Mouse (Mus musculus) naive thymus-derived CD4-positive, alpha-beta T cell, adult 2 months (primary cell): ENCODE data around the gene Fam25c.

ENCODE experiments used
- DNase-seq: peaks from one replicate; pipeline ENCODE4 v3.0.0-alpha.2; 2011; ENCODE audit warnings: low read depth

The Fam25c gene

DNA sequence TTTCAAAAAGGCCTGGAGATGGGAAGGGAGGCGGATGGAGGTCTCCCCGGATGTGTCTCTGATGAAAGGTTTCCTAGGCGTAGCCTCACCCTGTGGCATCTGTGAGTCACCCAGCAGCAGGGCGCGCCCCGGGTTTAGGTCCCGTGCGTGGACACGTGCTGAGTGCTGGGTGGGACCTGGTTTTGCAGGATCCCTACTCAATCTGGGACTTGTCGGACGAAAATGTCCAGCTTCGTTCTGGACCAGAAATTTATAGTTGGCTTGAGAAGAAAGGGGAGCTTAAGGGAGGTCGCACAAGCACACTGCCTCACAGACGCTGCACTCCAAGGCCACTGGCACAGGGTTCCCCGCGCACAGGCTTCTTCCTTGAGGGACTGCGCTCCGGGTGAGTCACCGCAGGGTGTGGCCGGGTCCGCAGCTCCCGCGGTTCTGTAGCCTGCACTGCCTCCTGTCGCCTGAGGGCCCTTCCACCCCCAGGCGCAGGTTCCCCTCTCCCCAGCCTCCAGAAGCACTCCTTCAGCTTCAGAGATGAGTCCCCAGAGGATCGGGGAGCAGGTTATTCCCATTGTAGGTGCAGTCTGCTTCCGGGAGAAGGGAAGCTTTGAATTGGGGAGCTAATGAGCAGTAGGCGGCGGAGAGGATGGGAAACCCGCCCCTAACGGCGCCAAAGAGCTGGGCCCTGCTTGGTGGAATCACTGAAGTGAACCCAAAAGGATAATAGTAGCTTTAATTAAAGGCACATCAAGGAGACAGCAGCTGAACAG, 8.4 kb upstream of the Fam25c start:
- peak; percentile 44 for DNase-seq

DNA sequence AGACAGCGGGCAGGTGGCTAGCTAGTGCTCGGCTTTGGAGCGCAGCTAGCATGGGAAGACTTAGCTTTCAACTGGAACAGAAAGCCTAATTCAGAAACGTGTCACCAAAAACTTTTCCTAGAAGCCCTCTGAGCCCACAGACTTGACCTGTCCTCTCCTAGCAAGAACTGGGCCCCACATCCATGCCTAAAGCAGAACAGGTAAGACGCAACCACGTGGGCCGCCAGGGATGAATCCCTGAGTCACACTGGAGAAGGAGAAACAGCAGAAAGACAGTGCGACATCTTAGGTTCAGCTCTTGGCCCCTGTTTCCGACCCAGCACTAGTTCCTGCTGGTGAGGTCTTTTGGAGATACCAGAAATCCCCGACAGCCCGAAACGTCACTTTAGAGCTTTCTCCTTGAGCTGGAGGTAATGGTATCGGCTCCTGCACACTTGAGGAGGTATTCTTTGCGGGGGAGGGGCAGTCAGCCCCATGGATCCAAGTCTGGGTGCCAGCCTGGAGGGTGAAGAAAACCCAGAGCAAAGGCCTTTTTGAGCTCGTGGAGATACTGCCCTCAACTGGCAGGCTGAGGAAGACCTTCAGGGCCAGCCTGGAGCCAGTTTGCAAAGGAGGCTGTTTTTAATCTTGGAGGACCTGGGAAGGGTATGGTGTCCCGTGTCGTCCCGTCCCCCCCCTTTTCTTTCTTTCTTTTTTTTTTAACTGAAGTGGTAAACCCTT, 7.7 kb upstream of the Fam25c start:
- DNase-seq = peak; percentile 50

DNA sequence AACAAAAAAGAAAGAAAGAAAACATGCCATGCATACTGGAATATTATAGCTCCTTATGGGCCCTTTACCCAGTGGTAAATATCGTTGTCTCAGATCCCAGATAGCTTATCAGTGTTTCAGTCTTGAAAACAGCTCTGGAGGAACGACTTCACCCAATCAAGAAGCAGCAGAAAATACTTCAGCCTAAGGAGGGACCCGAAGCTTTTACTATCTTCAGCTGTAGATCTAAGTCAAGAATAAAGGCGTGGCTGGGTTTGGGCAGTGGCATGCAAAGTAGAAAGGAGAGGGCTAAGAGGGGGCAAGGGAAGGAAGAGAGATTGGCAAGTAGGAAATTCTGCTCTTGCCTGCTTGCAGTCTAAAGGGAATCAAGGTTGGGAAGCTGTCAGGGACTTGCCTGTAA, 6.9 kb upstream of the Fam25c start:
- DNase-seq = no peak

DNA sequence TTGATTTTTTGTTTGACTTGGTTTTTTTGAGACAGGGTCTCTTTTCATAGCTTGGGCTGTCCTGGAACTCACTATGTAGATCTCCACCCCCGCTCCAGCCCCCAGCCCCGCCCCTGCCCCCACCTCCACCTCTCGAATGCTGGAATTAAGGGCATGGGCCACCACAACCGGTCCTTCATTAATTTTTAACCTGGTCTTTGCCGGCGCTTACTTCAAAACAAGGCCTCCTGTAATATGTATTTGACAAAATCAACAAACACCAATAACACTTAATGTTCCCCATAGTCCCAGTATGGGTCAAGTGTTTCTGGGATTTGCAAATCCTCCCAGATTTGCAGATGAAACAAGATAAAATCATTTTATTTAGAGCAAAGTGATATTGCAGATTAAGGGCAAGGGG, 5.0 kb upstream of the Fam25c start:
- DNase-seq = no peak

DNA sequence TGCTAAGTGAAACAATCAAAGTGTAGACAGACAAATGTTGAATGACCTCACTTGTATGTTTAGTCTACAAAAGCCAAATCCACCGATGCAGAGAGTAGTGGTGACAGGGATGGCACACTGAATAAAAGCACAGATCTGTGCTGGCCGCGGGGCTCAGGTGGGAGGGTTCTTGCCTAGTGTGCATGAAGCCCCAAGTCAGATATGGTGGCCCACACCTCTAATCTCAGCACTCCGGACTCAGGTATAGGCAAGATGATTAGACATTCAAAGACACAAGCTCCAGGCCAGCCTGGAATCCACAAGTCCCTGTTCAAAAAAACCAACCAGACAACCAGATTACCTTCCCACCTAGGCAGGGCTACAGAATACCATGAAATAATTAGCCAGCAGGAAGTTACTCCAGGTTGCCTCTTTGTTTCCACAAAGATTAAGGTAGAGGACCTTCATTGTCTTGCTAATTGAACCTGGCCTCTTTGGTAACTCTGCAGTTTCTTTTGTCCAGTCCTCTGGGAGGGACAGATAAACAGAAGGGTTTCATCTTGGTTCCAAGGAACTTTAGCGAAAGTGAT, 4.5 kb upstream of the Fam25c start:
- DNase-seq = no peak

DNA sequence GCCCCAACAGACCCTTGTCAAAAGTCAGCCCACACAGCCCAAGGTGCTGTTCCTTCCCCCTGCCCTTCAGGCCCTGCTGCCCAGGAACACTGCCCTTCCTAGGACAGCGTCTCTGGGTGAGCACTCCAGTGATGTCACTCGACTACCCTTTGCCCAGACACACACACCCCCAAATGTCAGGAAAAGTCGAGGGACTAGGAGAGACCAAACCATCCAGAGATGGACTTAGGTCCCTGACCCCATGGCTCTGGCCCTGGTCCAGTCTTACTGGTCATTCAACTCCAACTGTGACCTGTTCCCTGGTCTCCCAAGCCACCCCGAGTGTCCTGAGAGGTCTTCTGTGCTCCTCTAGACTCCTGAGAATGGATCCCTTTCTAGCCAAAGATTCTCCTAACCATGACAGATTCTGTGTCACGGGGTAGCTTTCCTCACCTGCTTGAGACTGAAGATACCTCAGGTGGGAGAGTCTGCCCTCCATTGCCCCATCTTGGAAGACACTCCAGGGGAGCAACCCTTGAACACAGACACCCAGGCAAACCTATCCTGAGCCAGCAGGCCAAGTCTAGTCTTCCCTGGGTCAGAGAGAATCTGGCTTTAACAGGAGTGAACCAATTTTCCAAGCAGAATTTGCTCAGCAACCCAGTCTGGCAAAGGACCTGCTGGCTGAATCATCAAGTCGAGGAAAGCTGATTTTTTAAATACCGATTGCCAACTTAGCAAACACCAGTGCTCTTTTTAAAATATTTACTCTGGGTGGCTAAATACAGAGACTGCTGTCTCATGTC, 2.6 kb upstream of the Fam25c start:
- no peak for DNase-seq

DNA sequence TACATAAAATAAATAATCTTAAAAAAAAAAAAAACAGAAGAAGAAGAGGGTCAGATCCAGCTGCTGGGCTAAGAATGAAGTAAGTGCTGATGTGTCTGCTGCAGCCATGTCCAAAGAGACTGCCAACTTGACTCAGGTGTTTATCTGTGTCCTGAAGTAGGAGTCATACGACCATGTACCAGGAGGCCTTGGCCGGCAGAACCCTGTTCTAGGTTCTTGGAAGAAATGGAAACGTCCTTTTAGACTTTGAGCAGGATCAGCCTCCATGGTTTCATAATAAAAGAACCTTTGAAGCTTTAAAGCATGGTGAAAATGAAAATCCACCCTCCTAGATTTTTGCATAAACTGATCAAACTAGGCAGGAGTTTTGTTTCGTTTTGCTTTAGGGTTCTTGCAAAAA, 777 bp downstream of the Fam25c start:
- no peak for DNase-seq

DNA sequence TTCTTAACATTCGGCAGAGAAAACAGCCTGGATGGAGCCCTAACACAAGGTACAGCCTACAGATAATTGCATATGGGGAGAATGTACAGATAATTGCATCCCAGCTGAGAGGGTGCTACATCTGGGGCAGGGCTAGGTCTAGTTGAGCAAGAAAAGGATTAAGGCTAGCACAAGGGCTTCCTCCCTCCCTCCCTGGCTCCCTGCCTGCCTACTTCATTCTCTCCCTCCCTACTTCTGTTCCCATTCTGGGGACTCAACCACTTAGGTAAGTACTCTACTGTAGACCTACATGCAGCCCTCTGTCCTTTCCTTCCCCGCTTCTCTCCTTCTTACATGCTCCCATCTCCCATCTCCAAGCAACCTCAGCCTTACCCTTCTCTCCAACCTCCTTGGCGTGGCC, 1.9 kb downstream of the Fam25c start:
- no peak for DNase-seq

DNA sequence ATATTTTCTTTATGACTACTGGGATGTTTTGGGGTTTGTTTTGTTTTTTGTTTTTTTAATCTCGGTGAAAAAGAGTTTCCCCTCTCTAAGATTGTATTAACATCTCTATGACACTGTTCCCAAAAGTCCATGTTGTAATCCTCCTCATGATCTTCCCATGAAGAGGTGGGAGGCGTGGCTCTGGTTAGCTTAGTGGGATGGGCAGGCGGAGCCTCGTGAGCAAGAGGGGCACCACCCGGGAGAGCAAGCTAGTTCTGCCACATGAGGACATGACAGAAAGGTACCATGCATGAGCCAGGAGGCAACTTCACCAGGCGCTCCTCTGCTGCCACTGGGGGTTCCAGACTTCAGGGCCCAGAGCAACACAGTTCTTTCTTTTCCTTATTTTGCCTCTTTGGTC, 2.7 kb downstream of the Fam25c start:
- no peak for DNase-seq

DNA sequence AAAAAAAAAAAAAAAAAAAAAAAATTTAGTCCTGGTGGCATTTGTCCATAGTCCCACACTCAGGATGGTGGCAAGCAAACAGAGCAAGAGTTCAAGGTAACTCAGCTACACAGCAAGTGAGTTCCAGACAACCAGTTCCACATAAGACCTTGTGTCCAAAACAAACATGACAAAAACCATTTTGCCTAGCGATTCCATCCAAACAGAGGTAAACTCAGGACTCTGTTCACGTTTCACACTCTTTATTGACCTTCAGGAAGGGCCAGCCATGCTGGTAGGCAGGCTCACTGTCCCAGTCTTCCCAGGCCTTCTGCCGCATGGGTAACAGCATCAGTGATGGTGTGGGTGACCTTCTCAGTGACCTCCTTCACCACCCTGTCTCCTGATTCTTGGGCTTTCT, 3.6 kb downstream of the Fam25c start:
- DNase-seq = no peak

DNA sequence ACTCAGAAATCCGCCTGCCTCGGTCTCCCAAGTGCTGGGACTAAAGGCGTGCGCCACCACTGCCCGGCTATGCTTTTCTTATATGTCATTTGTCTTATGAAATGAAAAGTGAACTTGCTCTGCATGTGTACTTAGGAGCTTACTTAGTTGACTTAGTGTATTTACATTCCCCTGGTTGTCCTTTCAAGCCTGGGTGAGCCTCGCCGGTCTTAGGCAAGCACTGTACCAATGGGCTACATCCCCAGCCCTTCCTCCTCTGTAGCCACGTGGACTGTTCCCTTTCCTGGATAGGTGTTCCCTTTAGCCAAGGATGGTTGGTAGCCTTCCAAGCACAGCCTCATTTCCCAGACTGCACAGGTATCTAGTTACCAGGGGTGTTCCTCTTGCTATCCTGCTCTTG, 6.2 kb downstream of the Fam25c start:
- no peak for DNase-seq

DNA sequence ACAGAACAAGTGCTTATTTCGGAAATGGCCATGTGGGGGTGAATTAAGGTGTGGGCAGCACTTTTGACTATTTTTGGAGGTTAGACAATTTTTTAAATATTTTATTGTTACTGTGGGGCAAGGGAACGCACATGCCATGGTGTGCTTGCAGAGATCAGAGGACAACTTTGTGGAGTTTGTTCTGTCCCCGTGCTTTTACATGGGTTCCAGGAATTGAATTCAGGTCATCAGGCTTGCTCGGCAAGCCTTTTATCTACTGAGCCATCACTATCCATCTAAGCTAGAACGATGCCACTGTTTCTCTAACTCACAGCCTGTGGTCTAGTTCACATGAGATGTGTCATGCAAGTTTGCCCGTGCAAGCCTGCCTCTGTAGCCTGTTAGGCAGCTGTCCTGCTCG, 6.9 kb downstream of the Fam25c start:
- DNase-seq = no peak

DNA sequence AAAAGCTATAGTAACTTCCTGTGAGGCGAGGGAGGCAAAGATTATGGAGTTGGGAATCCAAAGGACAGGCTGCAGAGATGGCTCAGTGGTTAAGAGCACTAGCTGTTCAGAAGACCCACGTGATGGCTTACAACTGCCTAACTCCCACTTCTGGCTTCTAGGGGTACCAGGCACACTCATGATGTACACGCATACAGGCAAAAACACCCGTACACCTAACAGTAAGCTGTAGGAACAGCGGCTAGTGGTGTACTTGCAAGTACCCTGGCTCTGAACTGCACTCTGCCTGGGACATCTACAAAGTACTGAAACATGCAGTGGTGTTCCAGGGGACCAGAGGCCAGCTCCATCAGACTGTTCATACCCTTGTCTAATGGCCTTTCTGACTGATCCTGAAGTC, 8.1 kb downstream of the Fam25c start:
- DNase-seq = no peak

DNA sequence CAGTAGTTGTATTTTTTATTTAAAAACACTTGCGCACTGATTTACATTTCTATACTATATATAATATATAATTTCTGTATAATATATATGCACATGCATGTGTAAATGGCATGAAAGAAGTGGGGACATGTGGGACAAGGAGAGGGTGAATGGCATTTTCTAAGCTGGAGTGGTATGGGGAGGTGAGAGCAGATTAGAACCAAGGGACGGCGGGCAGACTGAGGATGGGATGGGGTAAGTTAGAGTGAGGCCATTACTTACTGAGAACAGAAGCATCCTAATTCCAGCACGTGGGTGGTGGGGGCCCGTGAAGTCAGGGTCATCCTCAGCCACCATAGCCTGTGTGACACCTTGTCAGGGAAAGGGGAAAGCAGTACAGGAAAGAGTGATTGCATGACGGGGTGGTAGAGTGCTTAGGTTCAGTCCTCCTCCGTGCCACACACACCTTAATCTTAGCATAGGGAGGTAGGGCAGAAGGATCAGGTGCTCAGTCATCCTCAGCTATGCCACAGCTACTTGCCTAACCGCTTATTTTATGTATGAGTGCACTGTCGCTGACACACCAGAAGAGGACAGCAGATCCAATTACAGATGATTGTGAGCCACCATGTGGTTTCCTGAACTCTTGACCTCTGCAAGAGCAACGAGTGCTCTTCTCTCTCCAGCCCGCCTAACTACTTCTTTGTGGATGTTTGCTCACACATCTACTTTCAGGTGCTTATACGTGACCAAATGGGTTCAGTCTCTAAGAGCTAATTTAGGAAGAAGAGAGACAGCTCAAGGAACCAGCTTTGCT, 9.3 kb downstream of the Fam25c start:
- DNase-seq = no peak

DNA sequence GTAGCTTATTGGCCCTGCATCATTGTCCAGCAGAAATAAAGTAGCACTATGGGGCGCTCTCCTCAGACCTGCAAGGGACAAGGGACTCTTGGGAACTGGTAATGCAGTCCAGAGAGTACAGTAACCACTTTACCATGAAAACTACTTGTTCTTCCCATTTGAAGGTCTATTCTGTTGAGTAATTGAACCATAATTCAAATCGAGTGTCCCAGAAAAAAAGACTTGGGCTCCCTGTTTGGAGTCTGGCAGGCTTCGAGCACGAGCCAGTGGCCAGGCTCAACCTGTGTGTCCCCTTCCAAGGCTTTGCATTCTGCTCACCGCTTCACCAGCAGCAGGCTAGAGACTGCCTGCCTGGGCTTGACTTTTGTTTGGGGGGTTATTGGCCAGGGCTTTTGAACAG, 10.9 kb downstream of the Fam25c start:
- DNase-seq = no peak

DNA sequence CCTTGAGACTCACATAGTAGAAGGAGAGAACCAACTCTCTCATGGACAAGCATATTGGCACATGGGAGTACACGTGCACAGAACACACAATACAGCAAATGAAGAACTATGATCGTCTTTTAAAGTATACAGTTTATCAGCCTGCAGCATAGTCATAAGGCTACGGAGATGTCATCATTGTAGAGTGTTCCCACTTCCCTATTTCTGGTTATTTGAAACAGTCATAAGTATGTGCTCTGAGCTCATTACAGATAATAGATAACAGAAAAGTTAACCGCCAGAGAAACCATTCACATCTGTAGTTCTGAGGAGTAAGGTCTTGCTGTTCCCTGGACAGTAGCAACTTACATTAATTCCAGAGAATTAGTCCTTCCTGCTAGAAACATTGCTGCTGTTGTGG, 12.2 kb downstream of the Fam25c start:
- DNase-seq = no peak

DNA sequence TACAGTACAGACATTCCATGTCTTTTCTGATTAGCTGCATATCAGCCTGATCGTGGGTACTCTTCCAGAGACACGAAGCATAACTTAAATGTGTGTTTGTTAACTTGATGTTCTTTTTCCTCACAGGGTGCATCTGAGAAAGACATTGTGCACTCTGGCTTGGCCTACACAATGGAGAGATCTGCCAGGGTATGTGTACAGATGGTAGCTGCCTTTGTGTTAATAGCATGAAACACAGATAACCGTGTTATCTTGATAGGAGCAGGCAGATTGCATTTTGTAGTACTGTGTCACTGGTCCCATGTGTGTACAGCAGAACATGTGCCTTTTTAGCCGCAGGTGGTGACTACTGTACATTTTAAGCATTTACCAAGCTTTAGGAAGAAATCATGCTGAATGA, 13.2 kb downstream of the Fam25c start:
- DNase-seq = no peak

DNA sequence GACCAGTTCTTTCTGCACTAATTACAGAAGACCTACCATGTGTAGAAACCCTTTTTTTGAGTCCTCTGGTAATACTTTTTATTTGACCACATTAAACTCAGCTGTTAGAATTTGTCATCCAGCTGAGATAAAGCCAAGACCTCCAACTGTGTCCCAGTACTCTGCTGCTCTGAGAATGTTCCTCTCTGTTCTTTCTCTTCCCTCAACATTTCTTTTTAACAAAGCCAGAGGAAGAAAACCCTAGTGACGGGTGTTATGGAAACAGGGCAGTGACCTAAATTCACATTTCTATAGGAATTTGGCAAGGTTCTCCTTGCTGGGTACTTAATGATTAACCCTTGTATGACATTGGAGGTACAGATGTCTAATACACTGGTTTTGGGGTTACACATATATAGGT, 15.8 kb downstream of the Fam25c start:
- DNase-seq = no peak

DNA sequence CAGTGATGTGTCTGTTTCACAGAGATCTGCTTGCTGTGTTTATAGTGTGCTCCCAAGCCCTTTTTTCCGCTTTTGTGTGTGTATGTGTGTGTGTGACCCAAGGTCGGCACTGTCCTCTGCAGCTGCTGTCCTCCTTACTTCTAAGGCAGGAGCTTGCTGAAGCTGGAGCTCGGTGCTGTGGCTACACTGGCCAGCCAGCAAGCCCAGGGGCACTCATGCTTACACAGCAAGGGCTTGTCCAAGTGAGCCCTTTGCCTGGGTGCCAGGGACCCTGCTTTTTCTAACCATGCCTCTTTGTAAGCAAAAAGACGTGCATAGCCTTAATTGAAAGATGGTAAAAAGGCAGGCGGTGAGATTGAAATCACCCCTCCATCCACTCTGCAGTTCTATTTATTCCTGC, 22.8 kb downstream of the Fam25c start:
- DNase-seq = no peak

DNA sequence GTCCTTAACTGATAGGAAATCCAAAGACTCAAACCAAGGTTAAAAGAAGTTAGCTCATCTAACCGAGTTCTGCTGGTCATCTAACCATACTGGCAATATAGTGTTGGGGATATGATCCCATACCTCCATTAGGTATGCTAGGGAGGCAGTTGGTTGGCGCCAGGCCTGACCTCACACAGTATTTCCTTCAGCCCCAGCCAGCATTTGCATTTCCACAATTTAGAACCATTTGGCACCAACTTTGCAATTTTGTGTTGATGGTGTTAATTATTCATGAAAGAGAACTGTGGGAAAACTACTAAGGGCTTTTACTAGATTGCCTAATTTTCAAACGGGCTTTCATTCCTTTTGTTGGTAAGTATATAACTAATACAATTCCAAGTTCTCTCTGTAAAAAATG, 23.3 kb downstream of the Fam25c start:
- no peak for DNase-seq

DNA sequence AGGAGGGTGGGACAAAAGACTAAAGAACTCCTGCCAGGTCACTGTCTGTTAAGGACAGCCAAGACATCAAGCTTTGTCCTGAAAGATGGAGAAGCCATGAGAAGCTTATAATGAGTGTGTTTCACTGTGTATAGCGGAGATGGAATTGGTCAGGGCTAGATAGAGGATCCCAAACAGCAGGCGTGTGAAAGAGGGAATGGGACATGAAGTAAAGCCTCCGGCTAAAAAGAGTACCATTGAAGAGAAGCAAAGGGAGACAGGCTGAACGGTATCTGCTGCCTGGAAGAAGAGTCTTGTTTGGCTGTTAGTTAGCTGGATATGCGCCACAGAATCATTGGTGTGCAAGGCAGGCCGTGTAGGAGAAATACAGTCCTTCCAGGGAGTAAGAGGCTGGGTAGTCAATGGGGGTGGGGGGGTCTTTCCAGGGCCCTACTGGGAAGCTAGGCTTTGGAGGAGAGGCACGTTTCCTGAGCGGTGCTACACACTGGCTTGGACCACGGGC, 24.5 kb downstream of the Fam25c start:
- DNase-seq = no peak

DNA sequence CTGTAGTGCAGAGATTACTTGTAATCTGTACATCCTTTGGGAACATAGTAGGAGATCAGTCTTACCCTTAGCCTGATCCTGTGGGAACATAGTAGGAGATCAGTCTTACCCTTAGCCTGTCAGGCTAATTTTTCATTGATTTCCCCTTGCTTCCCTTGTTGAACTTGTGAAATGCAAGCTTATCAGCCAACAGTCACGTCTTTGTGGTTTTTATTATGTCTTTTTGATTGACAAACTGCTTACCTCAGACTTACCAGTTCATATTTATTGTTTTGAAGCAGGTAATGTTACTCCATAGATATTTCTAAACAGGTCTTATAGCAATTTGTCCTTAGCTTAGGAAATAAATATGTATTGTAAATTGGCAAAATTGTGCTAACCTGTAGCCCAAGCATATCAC, 27.6 kb downstream of the Fam25c start:
- no peak for DNase-seq
